Mouse (Mus musculus): Measurements from ENCODE around the gene Gramd2. TPM values are rescaled to one million over a fixed set of nuclear protein-coding genes. Genes with fewer than 3 reads are reported as not detected.

The Gramd2 gene
- total RNA-seq, 2 experiments from 2014 or later = 0.07 TPM; not detected in 1

DNA sequence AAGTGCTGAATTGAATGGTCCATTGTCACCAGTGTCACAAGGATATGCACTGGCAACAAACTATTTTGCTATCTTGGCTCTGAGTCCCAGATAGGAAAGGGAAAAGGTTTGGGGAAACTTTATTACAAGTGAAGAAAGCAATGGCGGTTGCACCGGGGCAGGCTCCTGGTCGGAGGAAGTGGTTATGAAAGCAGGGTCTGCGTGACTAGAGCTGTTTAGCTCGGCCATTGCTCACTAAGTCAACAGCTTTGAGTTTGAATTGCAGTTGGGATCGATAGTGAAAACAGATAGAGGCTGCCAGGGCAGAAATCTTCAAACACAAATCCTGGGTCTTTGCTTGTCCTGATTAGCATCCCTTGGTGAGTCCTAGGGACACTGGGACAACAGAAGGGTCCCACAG lies 12.0 kb upstream of the Gramd2 start:
- no peak for DNase-seq (ENCODE audit: low spot score)

DNA sequence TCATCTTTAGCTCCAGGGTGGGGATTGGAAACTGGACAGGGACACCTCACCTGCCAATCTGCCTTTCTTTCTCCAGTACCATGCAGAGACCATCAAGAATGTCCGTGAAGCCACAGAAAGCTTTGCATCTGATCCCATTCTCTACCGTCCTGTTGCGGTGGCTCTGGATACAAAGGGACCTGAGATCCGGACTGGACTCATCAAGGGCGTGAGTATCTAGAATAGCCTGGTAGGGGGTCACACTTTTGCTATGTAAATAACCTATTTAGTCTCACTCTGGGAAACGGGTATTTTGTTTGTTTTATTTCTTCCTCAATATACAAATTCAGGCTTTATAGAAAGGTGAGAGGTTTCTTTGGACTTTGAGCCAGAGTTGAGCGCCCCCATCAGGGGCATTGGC lies 11.5 kb upstream of the Gramd2 start:
- no peak for DNase-seq (ENCODE audit: low spot score)

DNA sequence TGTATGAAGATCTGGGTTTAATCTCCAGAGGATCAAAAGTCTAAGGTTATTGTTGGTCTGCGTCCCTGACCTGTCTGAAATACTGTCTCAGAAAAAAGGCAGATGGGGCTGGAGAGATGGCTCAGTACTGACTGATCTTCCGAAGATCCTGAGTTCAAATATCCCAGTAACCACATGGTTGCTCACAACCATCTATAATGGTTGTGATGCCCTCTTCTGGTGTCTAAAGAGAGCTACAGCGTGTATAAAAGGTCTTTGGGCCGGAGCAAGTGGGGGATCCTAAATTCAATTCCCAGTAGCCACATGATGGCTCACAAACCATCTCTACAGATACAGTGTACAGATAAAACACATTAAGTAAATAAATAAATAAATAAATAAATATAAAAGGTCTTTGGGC lies 10.8 kb upstream of the Gramd2 start:
- DNase-seq (ENCODE audit: low spot score) = no peak

DNA sequence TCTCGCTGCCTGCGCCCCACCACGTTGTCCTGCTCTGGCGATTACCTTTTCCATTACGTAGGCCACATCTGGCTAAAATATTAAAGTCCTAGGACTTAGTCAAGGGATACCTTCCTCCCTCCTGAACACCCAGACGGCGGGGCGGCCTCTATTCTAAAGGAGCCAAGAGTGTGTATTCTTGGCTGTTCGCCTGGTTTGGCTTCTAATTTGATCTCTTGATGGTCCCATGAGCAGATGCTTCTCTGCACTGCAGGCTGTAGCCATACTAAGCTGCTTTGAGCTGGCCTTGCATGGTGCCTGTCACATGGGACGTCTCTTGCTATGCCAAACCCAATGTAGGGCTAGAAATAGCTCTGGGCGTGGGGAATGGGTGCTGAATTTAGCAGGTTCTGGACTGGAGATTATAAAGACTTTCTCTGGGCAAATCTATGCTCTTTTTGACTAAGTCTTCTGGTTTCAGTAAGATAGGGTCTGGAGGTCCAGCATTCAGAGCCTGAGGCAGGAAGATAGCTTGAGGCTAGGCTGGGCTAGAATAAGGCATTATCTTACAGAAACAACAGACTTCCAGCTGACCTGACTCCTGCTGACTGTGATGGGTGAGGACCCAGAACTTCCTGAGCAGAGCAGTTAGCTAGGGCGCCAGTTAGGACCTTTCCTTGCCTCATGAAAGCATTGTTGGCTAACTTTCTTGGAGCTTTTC lies 7.6 kb upstream of the Gramd2 start:
- peak; percentile 86 for DNase-seq (ENCODE audit: low spot score)

GRCm38 (mm10) chr9:59673427-59673826 lies 6.5 kb upstream of the Gramd2 start:
- DNase-seq (ENCODE audit: low spot score) = no peak

DNA sequence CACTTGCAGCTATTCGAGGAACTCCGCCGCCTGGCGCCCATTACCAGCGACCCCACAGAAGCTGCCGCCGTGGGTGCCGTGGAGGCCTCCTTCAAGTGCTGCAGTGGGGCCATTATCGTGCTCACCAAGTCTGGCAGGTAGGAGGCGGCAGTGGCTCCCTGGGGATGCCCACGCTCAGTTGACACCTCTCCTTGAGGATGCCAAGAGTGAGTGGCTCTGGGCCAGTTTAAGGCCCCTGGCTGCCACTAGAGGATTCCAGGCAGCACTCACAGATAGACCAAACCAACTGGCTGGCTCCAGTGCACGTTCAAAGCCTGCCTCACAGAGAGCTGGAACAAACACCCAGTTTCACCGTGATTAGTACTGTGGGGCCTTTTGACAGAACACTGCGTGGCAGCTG lies 4.3 kb upstream of the Gramd2 start:
- peak; percentile 53 for DNase-seq (ENCODE audit: low spot score)

- DNase-seq (ENCODE audit: low spot score) = peak; percentile 56
These were observed 1.6 kb upstream of the Gramd2 start for GRCm38 (mm10) chr9:59678313-59678712.

- DNase-seq (ENCODE audit: low spot score) = no peak
These were observed 561 bp downstream of the Gramd2 start for GRCm38 (mm10) chr9:59680534-59680875.

DNA sequence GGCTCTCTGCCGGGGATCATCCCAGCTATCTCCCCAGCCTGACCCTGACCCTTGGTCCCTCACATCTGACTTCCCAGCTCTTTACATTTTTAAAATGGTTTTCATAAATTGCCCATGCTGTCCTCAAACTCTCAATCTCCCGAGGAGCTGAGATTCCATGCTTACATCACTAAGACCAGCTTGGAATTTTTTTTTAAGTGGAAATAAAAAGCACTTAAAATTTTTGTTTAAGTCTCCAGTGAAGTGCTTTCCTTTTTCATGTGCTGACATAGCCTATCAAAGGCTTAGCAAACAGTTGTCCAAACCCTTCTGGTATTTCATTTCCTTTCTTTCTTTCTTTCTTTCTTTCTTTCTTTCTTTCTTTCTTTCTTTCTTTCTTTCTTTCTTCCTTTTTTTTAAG lies 4.1 kb downstream of the Gramd2 start:
- no peak for DNase-seq (ENCODE audit: low spot score)

GRCm38 (mm10) chr9:59687416-59688046 lies 7.6 kb downstream of the Gramd2 start:
- DNase-seq (ENCODE audit: low spot score) = no peak

- peak; percentile 76 for DNase-seq (ENCODE audit: low spot score)
These were observed 11.7 kb downstream of the Gramd2 start for GRCm38 (mm10) chr9:59691635-59692094.

DNA sequence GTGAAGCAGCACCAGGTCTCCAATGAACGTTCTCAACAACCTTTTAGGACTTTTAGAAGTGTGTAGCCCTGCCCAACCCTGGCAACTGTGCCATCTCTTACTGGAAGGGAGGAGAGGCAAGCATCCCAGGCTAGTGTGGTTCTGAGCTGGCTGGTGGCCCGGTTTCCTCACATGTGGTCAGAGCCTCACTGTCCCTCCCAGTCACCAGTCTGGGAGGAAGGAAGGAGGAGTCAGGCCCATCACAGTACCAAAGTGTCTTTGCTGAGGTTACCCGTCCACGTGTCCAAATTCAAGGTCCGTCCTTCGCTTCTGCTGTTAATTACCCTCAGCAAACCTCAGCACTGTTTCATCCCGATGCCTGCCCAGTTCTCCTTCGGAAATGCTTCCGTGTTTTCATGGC lies 12.2 kb downstream of the Gramd2 start:
- no peak for DNase-seq (ENCODE audit: low spot score)

- no peak for DNase-seq (ENCODE audit: low spot score)
These were observed 14.9 kb downstream of the Gramd2 start for GRCm38 (mm10) chr9:59694571-59695450.

DNA sequence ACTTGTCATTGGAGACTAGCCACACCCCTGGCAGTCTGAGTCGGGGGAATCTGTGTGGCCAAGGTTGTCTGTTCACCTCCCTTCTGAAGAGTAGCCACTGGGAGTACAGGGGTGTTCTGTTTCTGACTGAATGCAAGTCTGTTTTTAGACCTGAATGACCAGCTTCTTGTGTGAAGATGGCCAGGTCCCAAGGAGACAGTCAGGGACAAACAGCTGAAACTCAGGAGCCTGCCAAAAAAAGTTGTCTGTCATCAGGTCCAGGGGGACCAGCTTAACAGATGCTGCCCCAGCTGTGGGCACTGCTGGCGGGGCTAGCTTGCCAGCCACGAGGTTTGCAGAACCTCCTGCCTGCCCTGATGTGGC lies 15.5 kb downstream of the Gramd2 start:
- peak; percentile 42 for DNase-seq (ENCODE audit: low spot score)

DNA sequence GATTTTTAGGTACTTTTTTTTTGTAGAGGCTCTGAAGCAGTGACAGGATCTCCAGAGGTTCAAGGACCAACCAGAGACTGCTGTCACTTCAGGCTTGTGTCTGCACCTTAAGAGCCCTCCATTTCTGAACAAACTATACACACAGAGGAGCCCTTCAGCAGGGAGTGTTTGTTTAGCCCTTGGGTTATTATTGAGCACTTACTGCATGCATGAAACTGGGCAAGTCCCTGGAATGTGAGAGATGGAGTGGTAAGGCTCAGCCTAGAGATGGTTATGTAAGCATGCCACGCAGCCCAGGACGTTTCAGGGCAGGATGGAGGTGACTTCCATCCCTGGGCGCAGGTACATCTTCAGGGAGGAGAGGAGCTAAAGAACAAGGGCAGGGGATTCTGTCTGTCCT lies 16.4 kb downstream of the Gramd2 start:
- DNase-seq (ENCODE audit: low spot score) = no peak

GRCm38 (mm10) chr9:59701094-59701493 lies 21.1 kb downstream of the Gramd2 start:
- DNase-seq (ENCODE audit: low spot score) = no peak

DNA sequence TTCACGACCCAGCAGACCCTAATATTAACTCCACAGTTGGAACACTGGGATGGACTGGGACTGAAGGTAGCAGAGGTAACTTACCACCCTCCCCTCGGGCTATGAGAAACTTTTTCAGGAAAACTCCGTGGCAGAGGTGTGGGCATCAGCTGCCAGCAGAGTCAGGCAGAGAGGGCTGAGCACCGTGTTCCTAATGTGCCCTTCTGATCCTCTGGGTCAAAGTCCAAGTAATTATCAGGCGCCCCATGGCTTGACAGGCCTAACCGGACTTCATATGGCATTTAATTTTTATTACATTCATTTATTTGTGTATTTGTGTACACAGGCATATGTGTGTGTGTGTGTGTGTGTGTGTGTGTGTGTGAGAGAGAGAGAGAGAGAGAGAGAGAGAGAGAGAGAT lies 23.2 kb downstream of the Gramd2 start:
- DNase-seq (ENCODE audit: low spot score) = no peak

- no peak for DNase-seq (ENCODE audit: low spot score)
These were observed 27.2 kb downstream of the Gramd2 start for GRCm38 (mm10) chr9:59706850-59707825.

- DNase-seq (ENCODE audit: low spot score) = peak; percentile 39
These were observed 29.3 kb downstream of the Gramd2 start for GRCm38 (mm10) chr9:59709225-59709624.

- DNase-seq (ENCODE audit: low spot score) = no peak
These were observed 36.4 kb downstream of the Gramd2 start for GRCm38 (mm10) chr9:59716275-59716898.

DNA sequence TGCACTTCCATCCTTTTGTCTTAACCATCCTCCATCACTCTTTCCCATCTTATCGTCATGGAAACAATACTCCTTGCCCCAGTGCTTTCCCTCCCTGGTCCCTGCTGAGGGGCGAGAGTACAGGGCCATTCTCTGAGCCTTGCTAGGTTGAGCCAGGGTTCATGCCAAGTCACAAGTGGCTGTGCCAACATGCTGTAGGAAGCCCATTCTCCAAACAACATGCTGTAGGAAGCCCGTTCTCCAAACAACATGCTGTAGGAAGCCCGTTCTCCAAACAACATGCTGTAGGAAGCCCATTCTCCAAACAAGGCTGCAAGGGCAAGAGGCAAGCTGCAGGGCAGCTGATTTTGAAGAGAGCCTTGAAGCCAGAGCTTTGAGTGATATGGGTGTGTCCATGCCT lies 38.3 kb downstream of the Gramd2 start:
- no peak for DNase-seq (ENCODE audit: low spot score)

Data from gastrocnemius, adult 18-20 months (tissue).